Mouse (Mus musculus): Measurements from ENCODE around the gene Ddx19a.
"Not testable (repeated sequence)": the region's sequence is repeated elsewhere in the genome, so short reads cannot be mapped to it uniquely, and the experiment has no call there.

- not testable (repeated sequence) for TF ChIP-seq CTCF (IDR thresholded peaks at IDR 0.05; ENCODE audit: low read depth, low read length); TAL1 (conservative IDR thresholded peaks at IDR 0.05; ENCODE audit: low read depth, low read length); GATA1 (IDR thresholded peaks at IDR 0.05; ENCODE audit: borderline replicate concordance, low read length); GATA2 (IDR thresholded peaks at IDR 0.05; ENCODE audit: borderline replicate concordance, low read depth, low read length); POLR2AphosphoS5 (IDR thresholded peaks at IDR 0.05; ENCODE audit: insufficient replicate concordance, low read depth, low read length)
Measured at GRCm38 (mm10) chr8:110958553-110958952, 39.0 kb downstream of the Ddx19a start.

All from G1E (cell line).